In the genomic region with DNA sequence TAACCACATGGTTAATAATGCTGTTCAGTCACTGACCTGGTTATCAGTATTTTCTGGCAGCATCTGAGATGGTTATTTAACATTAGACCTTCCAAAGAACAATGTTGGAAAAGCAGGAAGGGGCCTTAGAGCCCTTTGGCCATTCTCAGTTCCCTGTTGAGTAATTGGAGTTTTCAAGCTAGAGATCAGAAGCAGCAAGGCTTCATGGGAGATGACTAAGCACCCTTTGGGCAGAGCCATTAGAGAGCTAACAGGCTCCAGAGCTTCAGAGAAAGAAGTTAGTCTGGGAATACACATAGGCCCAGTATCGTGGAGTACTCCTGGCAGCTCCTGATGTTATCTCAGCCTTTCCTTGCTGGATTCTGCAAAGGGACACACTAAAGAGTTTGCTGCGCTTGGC, we compare ENCODE assay signal across 21 mouse cellular contexts. TPM values are rescaled to one million over a fixed set of nuclear protein-coding genes. Genes with fewer than 3 reads are reported as not detected.
A peak's percentile ranks its signal among the peaks of the same experiment; 100 is the strongest.
DNase-seq lines count a peak whose midpoint lies in the region; ATAC-seq and TF ChIP-seq lines count a peak whose summit lies in the region.
"Had no signal": no experiment of that assay in that cellular context is flagged by ENCODE, and none has a peak within 500 bp of the region (broad histone marks: within the 10 kb centered on the region; RNA-seq: fewer than 3 reads in every experiment).

No protein-coding gene starts in this region.

- ATAC-seq in liver, postnatal 0 days: no peak
- ATAC-seq in liver, embryonic 12.5 days: no peak
- ATAC-seq in megakaryocyte progenitor cell, adult 5-6 weeks (replicated peaks; ENCODE audit: poor library complexity): peak; percentile 13; the same call in 1 of the 2 replicates
- ATAC-seq in forebrain, embryonic 11.5 days (replicated peaks; ENCODE audit: low FRiP score): no peak
- ATAC-seq: activated CD4-positive, CD25-positive, alpha-beta regulatory T cell, adult 4 months; forebrain, embryonic 15.5 days; intestine, embryonic 15.5 days; Patski had no signal

- TF ChIP-seq POLR2A in bone marrow macrophage, adult 2 months (IDR thresholded peaks at IDR 0.05; ENCODE audit: borderline replicate concordance, low read depth, low read length): no peak

- no peaks in the 10 kb centered on the region for H3K27me3 ChIP-seq in liver, postnatal 0 days (ENCODE audit: insufficient read depth, low read length)
- H3K27me3 ChIP-seq in liver, embryonic 12.5 days (replicated peaks): 0 out of 2 replicates have a peak, but pooled peaks cover 8% of the 10 kb centered on the region
- no peaks in the 10 kb centered on the region for H3K27me3 ChIP-seq in forebrain, embryonic 11.5 days (ENCODE audit: control insufficient read depth, insufficient read depth, low read length)
- H3K27me3 ChIP-seq in midbrain, embryonic 10.5 days (ENCODE audit: low read depth, poor library complexity, severe bottlenecking): peaks cover 12% of the 10 kb centered on the region; the same call in 1 of the 2 replicates
- H3K27me3 ChIP-seq: forebrain, embryonic 15.5 days; intestine, embryonic 15.5 days; limb, embryonic 15.5 days; neural tube, embryonic 12.5 days; Patski had no signal

- WGBS in liver, postnatal 0 days (ENCODE audit: insufficient replicate concordance): 67% methylated on average over 2 of the region's 2 CpGs
- 58% methylated on average over 2 of the region's 2 CpGs for WGBS in liver, embryonic 12.5 days (ENCODE audit: insufficient replicate concordance)
- 86% methylated on average over 2 of the region's 2 CpGs for WGBS in forebrain, embryonic 11.5 days
- WGBS in midbrain, embryonic 10.5 days: 92% methylated on average over 2 of the region's 2 CpGs

- TF ChIP-seq EP300 in liver, postnatal 0 days (IDR thresholded peaks at IDR 0.05; ENCODE audit: low read depth): no peak

- H3K4me2 ChIP-seq in liver, postnatal 0 days (ENCODE audit: low read depth, low read length): no peak overlapping the region
- no peak overlapping the region for H3K4me2 ChIP-seq in liver, embryonic 12.5 days
- H3K4me2 ChIP-seq in forebrain, embryonic 11.5 days (ENCODE audit: low read depth, low read length, severe bottlenecking): no peak overlapping the region
- H3K4me2 ChIP-seq: forebrain, embryonic 15.5 days; hindbrain, embryonic 14.5 days; intestine, embryonic 15.5 days; limb, embryonic 15.5 days; neural tube, embryonic 12.5 days had no signal

- no peak overlapping the region for H3K9ac ChIP-seq in liver, postnatal 0 days (replicated peaks)
- H3K9ac ChIP-seq in liver, embryonic 12.5 days: no peak overlapping the region
- no peak overlapping the region for H3K9ac ChIP-seq in forebrain, embryonic 11.5 days (ENCODE audit: low read length)
- H3K9ac ChIP-seq: forebrain, embryonic 15.5 days; hindbrain, embryonic 14.5 days; intestine, embryonic 15.5 days; limb, embryonic 15.5 days; neural tube, embryonic 12.5 days had no signal

- no peak overlapping the region for H3K4me3 ChIP-seq in liver, postnatal 0 days (ENCODE audit: low read depth, low read length)
- H3K4me3 ChIP-seq in liver, embryonic 12.5 days: no peak overlapping the region
- no peak overlapping the region for H3K4me3 ChIP-seq in bone marrow macrophage, adult 2 months (ENCODE audit: insufficient read depth, low read length)
- no peak overlapping the region for H3K4me3 ChIP-seq in forebrain, embryonic 11.5 days (ENCODE audit: low read depth, low read length)
- no peak overlapping the region for H3K4me3 ChIP-seq in midbrain, embryonic 10.5 days
- H3K4me3 ChIP-seq: forebrain, embryonic 15.5 days; intestine, embryonic 15.5 days; layer of hippocampus, adult 2 months; limb, embryonic 15.5 days; neural tube, embryonic 12.5 days had no signal

- peak overlapping the region; percentile 87 for H3K27ac ChIP-seq in liver, postnatal 0 days (ENCODE audit: low read depth)
- H3K27ac ChIP-seq in liver, embryonic 12.5 days: no peak overlapping the region
- peak overlapping the region; percentile 85 for H3K27ac ChIP-seq in bone marrow macrophage, adult 2 months (ENCODE audit: insufficient read depth, low read depth, low read length)
- H3K27ac ChIP-seq in forebrain, embryonic 11.5 days (ENCODE audit: low read depth, low read length): no peak overlapping the region
- no peak overlapping the region for H3K27ac ChIP-seq in midbrain, embryonic 10.5 days (replicated peaks)
- H3K27ac ChIP-seq: forebrain, embryonic 15.5 days; hindbrain, embryonic 14.5 days; intestine, embryonic 15.5 days; kidney, postnatal 0 days; layer of hippocampus, adult 2 months; limb, embryonic 15.5 days; neural tube, embryonic 12.5 days had no signal

- H3K9me3 ChIP-seq in liver, postnatal 0 days (ENCODE audit: low read length): no peaks in the 10 kb centered on the region
- no peaks in the 10 kb centered on the region for H3K9me3 ChIP-seq in liver, embryonic 12.5 days (replicated peaks)
- no peaks in the 10 kb centered on the region for H3K9me3 ChIP-seq in forebrain, embryonic 11.5 days (ENCODE audit: control insufficient read depth, low read length)
- H3K9me3 ChIP-seq in midbrain, embryonic 10.5 days (replicated peaks): no peaks in the 10 kb centered on the region
- H3K9me3 ChIP-seq: forebrain, embryonic 15.5 days; intestine, embryonic 15.5 days; limb, embryonic 15.5 days; neural tube, embryonic 12.5 days had no signal

- TF ChIP-seq CTCF in liver, postnatal 0 days (IDR thresholded peaks at IDR 0.05; ENCODE audit: low read depth): no peak
- no peak for TF ChIP-seq CTCF in bone marrow macrophage, adult 2 months (IDR thresholded peaks at IDR 0.05; ENCODE audit: low read depth, low read length)

- H3K4me1 ChIP-seq in liver, postnatal 0 days (ENCODE audit: insufficient read depth): peaks cover 67% of the 10 kb centered on the region
- peaks cover 53% of the 10 kb centered on the region for H3K4me1 ChIP-seq in liver, embryonic 12.5 days
- H3K4me1 ChIP-seq in bone marrow macrophage, adult 2 months (ENCODE audit: control insufficient read depth, insufficient read depth, low read length): peaks cover 40% of the 10 kb centered on the region
- H3K4me1 ChIP-seq in forebrain, embryonic 11.5 days (replicated peaks; ENCODE audit: control insufficient read depth, insufficient read depth, low read length): no peaks in the 10 kb centered on the region; the same call in 1 of the 2 replicates
- peaks cover 36% of the 10 kb centered on the region for H3K4me1 ChIP-seq in midbrain, embryonic 10.5 days

- H3K36me3 ChIP-seq in liver, postnatal 0 days (replicated peaks; ENCODE audit: insufficient read depth, low read length): no peaks in the 10 kb centered on the region
- H3K36me3 ChIP-seq in liver, embryonic 12.5 days: no peaks in the 10 kb centered on the region
- H3K36me3 ChIP-seq in forebrain, embryonic 11.5 days (ENCODE audit: control insufficient read depth, insufficient read depth, low read length): no peaks in the 10 kb centered on the region
- no peaks in the 10 kb centered on the region for H3K36me3 ChIP-seq in midbrain, embryonic 10.5 days
- H3K36me3 ChIP-seq: forebrain, embryonic 15.5 days; intestine, embryonic 15.5 days; limb, embryonic 15.5 days; neural tube, embryonic 12.5 days had no signal

- peak; percentile 30 for DNase-seq in gastrocnemius, adult 18-20 months (ENCODE audit: low spot score)
- DNase-seq in gastrocnemius, adult 8-10 months (ENCODE audit: low spot score in 2 of 2): no peak
- DNase-seq in liver, postnatal 0 days: no peak
- no peak for DNase-seq in forebrain, embryonic 11.5 days (ENCODE audit: low spot score)
- no peak for DNase-seq in midbrain, embryonic 10.5 days (ENCODE audit: low spot score)
- DNase-seq: adrenal gland, postnatal 36 days; cerebellum, postnatal 25 days; heart, postnatal 14 days; right cerebral cortex, postnatal 25 days had no signal

RNA-seq across cellular contexts. Expression of a gene that starts 8.1 kb away (rescaled TPM):
- 10 to 100 TPM; 10.1 to 11.0 TPM for total RNA-seq in gastrocnemius, adult 18-20 months (2021)
- 10 to 100 TPM; 11.4 to 20.8 (median 13.5) TPM for total RNA-seq in gastrocnemius, adult 8-10 months (2022)
- polyA plus RNA-seq in liver, postnatal 0 days (2015; fragmentation: Nextera tagmentation; extraction: Ambion mirVana): 19.8 and 21.6 TPM in 2 replicates
- polyA plus RNA-seq in liver, embryonic 12.5 days (2016; fragmentation: Nextera tagmentation; extraction: Ambion mirVana): 20.3 and 21.3 TPM in 2 replicates
- polyA plus RNA-seq in bone marrow macrophage, adult 2 months (2012; ENCODE audit: insufficient read depth, insufficient read length, missing spikeins): 63.3 and 64.4 TPM in 2 replicates
- total RNA-seq in megakaryocyte progenitor cell, adult 5-6 weeks (2015): 62.6 and 71.6 TPM in 2 replicates
- 43.6 and 48.9 TPM in 2 replicates for total RNA-seq in megakaryocyte progenitor cell, adult 5-6 weeks (2017)
- polyA plus RNA-seq in forebrain, embryonic 11.5 days (2014; fragmentation: Nextera tagmentation; extraction: Ambion mirVana): 92.4 and 99.8 TPM in 2 replicates
- 88.1 and 103 TPM in 2 replicates for polyA plus RNA-seq in midbrain, embryonic 10.5 days (2016; fragmentation: Nextera tagmentation; extraction: Ambion mirVana)

Comparison
In these comparisons a context has a peak if more than half of its experiments do, and no peak if none do; other contexts are left out.
1. H3K27ac ChIP-seq: peak in liver, postnatal 0 days (single experiment) and bone marrow macrophage, adult 2 months (single experiment); none in liver, embryonic 12.5 days (single experiment), forebrain, embryonic 11.5 days (single experiment) and midbrain, embryonic 10.5 days (single experiment).